Mouse (Mus musculus): ENCODE measurements around the gene Got1.
"Not testable (repeated sequence)": the region's sequence is repeated elsewhere in the genome, so short reads cannot be mapped to it uniquely, and the experiment has no call there.

The Got1 gene

GRCm38 (mm10) chr19:43521996-43522395, 2.4 kb downstream of the Got1 start:
- no peak for DNase-seq (ENCODE audit: low spot score in 2 of 2)

GRCm38 (mm10) chr19:43521362-43521761, 3.0 kb downstream of the Got1 start:
- DNase-seq (ENCODE audit: low spot score in 2 of 2), result no peak

GRCm38 (mm10) chr19:43520402-43520801, 4.0 kb downstream of the Got1 start:
- DNase-seq (ENCODE audit: low spot score in 2 of 2), result no peak

GRCm38 (mm10) chr19:43519226-43519625, 5.2 kb downstream of the Got1 start:
- no peak for DNase-seq (ENCODE audit: low spot score in 2 of 2)

- no peak for DNase-seq (ENCODE audit: low spot score in 2 of 2)
These were observed 6.1 kb downstream of the Got1 start for GRCm38 (mm10) chr19:43518261-43518660.

- no peak for DNase-seq (ENCODE audit: low spot score in 2 of 2)
These were observed 6.6 kb downstream of the Got1 start for GRCm38 (mm10) chr19:43517808-43518207.

GRCm38 (mm10) chr19:43517320-43517719, 7.1 kb downstream of the Got1 start:
- DNase-seq (ENCODE audit: low spot score in 2 of 2), result no peak

- no peak for DNase-seq (ENCODE audit: low spot score in 2 of 2)
These were observed 7.9 kb downstream of the Got1 start for GRCm38 (mm10) chr19:43516397-43517035.

- DNase-seq (ENCODE audit: low spot score in 2 of 2), result no peak
These were observed 8.6 kb downstream of the Got1 start for GRCm38 (mm10) chr19:43515668-43516396.

- no peak for DNase-seq (ENCODE audit: low spot score in 2 of 2)
These were observed 10.5 kb downstream of the Got1 start for GRCm38 (mm10) chr19:43513874-43514273.

GRCm38 (mm10) chr19:43511621-43512620, 12.5 kb downstream of the Got1 start:
- DNase-seq (ENCODE audit: low spot score in 2 of 2), result no peak

GRCm38 (mm10) chr19:43510436-43511220, 13.8 kb downstream of the Got1 start:
- DNase-seq (ENCODE audit: low spot score in 2 of 2), result no peak

- no peak for DNase-seq (ENCODE audit: low spot score in 2 of 2)
These were observed 19.0 kb downstream of the Got1 start for GRCm38 (mm10) chr19:43505441-43505840.

- DNase-seq (ENCODE audit: low spot score in 2 of 2), result not testable (repeated sequence)
These were observed 20.8 kb downstream of the Got1 start for GRCm38 (mm10) chr19:43503593-43503992.

- no peak for DNase-seq (ENCODE audit: low spot score in 2 of 2)
These were observed 21.8 kb downstream of the Got1 start for GRCm38 (mm10) chr19:43502630-43503029.

- DNase-seq (ENCODE audit: low spot score in 2 of 2), result no peak
These were observed 25.5 kb downstream of the Got1 start for GRCm38 (mm10) chr19:43498874-43499273.

- DNase-seq (ENCODE audit: low spot score in 2 of 2), result no peak
These were observed 27.0 kb downstream of the Got1 start for GRCm38 (mm10) chr19:43497440-43497839.

GRCm38 (mm10) chr19:43495846-43496245, 28.6 kb downstream of the Got1 start:
- peak in 1 of 2 experiments; percentile 30 for DNase-seq (ENCODE audit: low spot score in 2 of 2)

- no peak for DNase-seq (ENCODE audit: low spot score in 2 of 2)
These were observed 29.5 kb downstream of the Got1 start for GRCm38 (mm10) chr19:43494914-43495313.

GRCm38 (mm10) chr19:43493878-43494277, 30.5 kb downstream of the Got1 start:
- no peak for DNase-seq (ENCODE audit: low spot score in 2 of 2)

- DNase-seq (ENCODE audit: low spot score in 2 of 2), result not testable (repeated sequence)
These were observed 31.1 kb downstream of the Got1 start for GRCm38 (mm10) chr19:43493316-43493715.
